Mouse (Mus musculus) MEL (cell line): ENCODE results near the gene Ubl4b. TPM values are rescaled to one million over a fixed set of nuclear protein-coding genes. Genes with fewer than 3 reads are reported as not detected.
A peak's percentile ranks its signal among the peaks of the same experiment; 100 is the strongest.

Experiments
- DNase-seq: peaks from one replicate; pipeline ENCODE4 v3.0.0; 2011; ENCODE audit warnings: low read depth, low spot score
- H3K27ac ChIP-seq: 2 replicates; pipeline ENCODE4 v1.5.1; 2012; ENCODE audit warnings: low read depth, mild to moderate bottlenecking, control low read depth, low read length, moderate library complexity; ENCODE audit not compliant: control insufficient read depth
- H3K27me3 ChIP-seq, 2 experiments: fragments of 150-350 bp in 1 of 2; sonication (generic) in 1 of 2; 2 replicates each; pipeline ENCODE4 v1.6.1; 2012; ENCODE audit warnings: low read length in 2 of 2, mild to moderate bottlenecking in 2 of 2, improper control_type of control experiment in 1 of 2, moderate library complexity in 1 of 2; ENCODE audit not compliant: insufficient read depth in 2 of 2, control insufficient read depth in 1 of 2
- H3K36me3 ChIP-seq, 2 experiments: 2 replicates each; pipeline ENCODE4 v1.6.1; 2012 to 2014; ENCODE audit warnings: low read length in 2 of 2, improper control_type of control experiment in 1 of 2, inconsistent platforms in 1 of 2, mild to moderate bottlenecking in 1 of 2; ENCODE audit not compliant: insufficient read depth in 2 of 2, control insufficient read depth in 1 of 2
- H3K4me1 ChIP-seq, 2 experiments: fragments of 150-350 bp in 1 of 2; sonication (generic) in 1 of 2; 2 replicates each; pipeline ENCODE4 v1.6.1; 2012; ENCODE audit warnings: low read length in 2 of 2, improper control_type of control experiment in 1 of 2, mild to moderate bottlenecking in 1 of 2; ENCODE audit not compliant: insufficient read depth in 2 of 2, control insufficient read depth in 1 of 2
- H3K4me3 ChIP-seq, 2 experiments: fragments of 150-350 bp in 1 of 2; sonication (generic) in 1 of 2; 2 replicates each; pipeline ENCODE4 v1.5.1; 2012; ENCODE audit warnings: low read depth in 2 of 2, low read length in 2 of 2, mild to moderate bottlenecking in 2 of 2, moderate library complexity in 2 of 2, control low read depth in 1 of 2, improper control_type of control experiment in 1 of 2; ENCODE audit not compliant: control insufficient read depth in 1 of 2, insufficient read depth in 1 of 2
- H3K79me2 ChIP-seq: 2 replicates; pipeline ENCODE4 v1.6.1; 2012; ENCODE audit warnings: mild to moderate bottlenecking, low read length, moderate library complexity; ENCODE audit not compliant: control insufficient read depth, poor library complexity, insufficient read depth
- H3K9ac ChIP-seq: 2 replicates; pipeline ENCODE4 v1.6.1; 2012; ENCODE audit warnings: low read depth, mild to moderate bottlenecking, control low read depth, low read length, moderate library complexity; ENCODE audit not compliant: control insufficient read depth, poor library complexity, severe bottlenecking
- H3K9me3 ChIP-seq: fragments of 150-350 bp; sonication (generic); replicated peaks from 2 replicates; pipeline ENCODE4 v1.6.1; 2012; ENCODE audit warnings: mild to moderate bottlenecking, low read length, improper control_type of control experiment, moderate library complexity; ENCODE audit not compliant: insufficient read depth
- BHLHE40 ChIP-seq: IDR thresholded peaks from 2 replicates; pipeline ENCODE4 v1.6.1; 2012; ENCODE audit warnings: low read depth, mild to moderate bottlenecking, inconsistent platforms, low read length, improper control_type of control experiment, borderline replicate concordance
- CHD1 ChIP-seq: IDR thresholded peaks from 2 replicates; pipeline ENCODE4 v1.6.1; 2012; ENCODE audit warnings: low read depth, mild to moderate bottlenecking, inconsistent platforms, low read length, improper control_type of control experiment
- CTCF ChIP-seq, 3 experiments: IDR thresholded peaks in 2 of 3; conservative IDR thresholded peaks in 1 of 3; 2 replicates each; pipeline ENCODE4 v1.5.1; 2011 to 2012; ENCODE audit warnings: low read length in 3 of 3, low read depth in 2 of 3, mild to moderate bottlenecking in 2 of 3, improper control_type of control experiment in 1 of 3, inconsistent platforms in 1 of 3, mixed read lengths in 1 of 3, moderate library complexity in 1 of 3; ENCODE audit not compliant: control insufficient read depth in 1 of 3, insufficient read depth in 1 of 3, poor library complexity in 1 of 3, severe bottlenecking in 1 of 3
- ELF1 ChIP-seq: IDR thresholded peaks from 2 replicates; pipeline ENCODE4 v1.6.1; 2014; ENCODE audit warnings: low read depth, mild to moderate bottlenecking, inconsistent platforms, low read length, improper control_type of control experiment, moderate library complexity
- EP300 ChIP-seq, 2 experiments: IDR thresholded peaks; 2 replicates each; pipeline ENCODE4 v1.6.1; 2011; ENCODE audit warnings: improper control_type of control experiment in 2 of 2, low read length in 2 of 2, low read depth in 1 of 2, mild to moderate bottlenecking in 1 of 2
- GABPA ChIP-seq: IDR thresholded peaks from 2 replicates; pipeline ENCODE4 v1.6.1; 2012; ENCODE audit warnings: low read depth, mild to moderate bottlenecking, inconsistent platforms, low read length, improper control_type of control experiment, moderate library complexity
- GATA1 ChIP-seq: IDR thresholded peaks from 2 replicates; pipeline ENCODE4 v1.6.1; 2011; ENCODE audit warnings: low read depth, low read length, improper control_type of control experiment
- JUND ChIP-seq: IDR thresholded peaks from 2 replicates; pipeline ENCODE4 v1.6.1; 2011; ENCODE audit warnings: low read depth, mild to moderate bottlenecking, improper control_type of control experiment, low read length
- MAFK ChIP-seq: IDR thresholded peaks from 2 replicates; pipeline ENCODE4 v1.6.1; 2011; ENCODE audit warnings: low read depth, mild to moderate bottlenecking, low read length, improper control_type of control experiment, borderline replicate concordance
- MAX ChIP-seq: IDR thresholded peaks from 2 replicates; pipeline ENCODE4 v1.6.1; 2011; ENCODE audit warnings: low read length, improper control_type of control experiment
- MAZ ChIP-seq: IDR thresholded peaks from 2 replicates; pipeline ENCODE4 v1.6.1; 2012; ENCODE audit warnings: low read depth, mild to moderate bottlenecking, inconsistent platforms, low read length, improper control_type of control experiment
- MEF2A ChIP-seq: IDR thresholded peaks from 2 replicates; pipeline ENCODE4 v1.6.1; 2014; ENCODE audit warnings: low read depth, mild to moderate bottlenecking, inconsistent platforms, low read length, improper control_type of control experiment; ENCODE audit not compliant: poor library complexity, insufficient replicate concordance, severe bottlenecking; ENCODE audit errors: extremely low read depth
- NRF1 ChIP-seq: IDR thresholded peaks from 2 replicates; pipeline ENCODE4 v1.6.1; 2014; ENCODE audit warnings: low read depth, mild to moderate bottlenecking, inconsistent platforms, low read length, improper control_type of control experiment, moderate library complexity; ENCODE audit not compliant: poor library complexity, insufficient read depth, severe bottlenecking
- POLR2A ChIP-seq, 2 experiments: IDR thresholded peaks; 2 replicates each; pipeline ENCODE4 v1.6.1; 2011 to 2012; ENCODE audit warnings: low read length in 2 of 2, mild to moderate bottlenecking in 2 of 2, control low read depth in 1 of 2, improper control_type of control experiment in 1 of 2, low read depth in 1 of 2, moderate library complexity in 1 of 2; ENCODE audit not compliant: control insufficient read depth in 1 of 2, insufficient read depth in 1 of 2, poor library complexity in 1 of 2
- POLR2AphosphoS5 ChIP-seq: IDR thresholded peaks from 2 replicates; pipeline ENCODE4 v1.6.1; 2012; ENCODE audit warnings: low read depth, borderline replicate concordance, mild to moderate bottlenecking, inconsistent platforms, low read length, moderate library complexity, mixed read lengths
- RAD21 ChIP-seq: IDR thresholded peaks from 2 replicates; pipeline ENCODE4 v1.6.1; 2011; ENCODE audit warnings: mild to moderate bottlenecking, low read depth, low read length, improper control_type of control experiment
- SMC3 ChIP-seq: IDR thresholded peaks from 2 replicates; pipeline ENCODE4 v1.6.1; 2011; ENCODE audit warnings: low read depth, low read length, improper control_type of control experiment
- TAL1 ChIP-seq: IDR thresholded peaks from 2 replicates; pipeline ENCODE4 v1.6.1; 2012; ENCODE audit warnings: mild to moderate bottlenecking, inconsistent platforms, low read length, moderate library complexity, mixed read lengths
- TBP ChIP-seq: IDR thresholded peaks from 2 replicates; pipeline ENCODE4 v1.8.0; 2011; ENCODE audit warnings: low read depth, low read length, improper control_type of control experiment
- TCF12 ChIP-seq: IDR thresholded peaks from 2 replicates; pipeline ENCODE4 v1.6.1; 2014; ENCODE audit warnings: low read depth, mild to moderate bottlenecking, inconsistent platforms, low read length, improper control_type of control experiment, moderate library complexity
- USF1 ChIP-seq: IDR thresholded peaks from 2 replicates; pipeline ENCODE4 v1.6.1; 2014; ENCODE audit warnings: low read depth, mild to moderate bottlenecking, inconsistent platforms, low read length, improper control_type of control experiment, moderate library complexity
- ZC3H11A ChIP-seq: IDR thresholded peaks from 2 replicates; pipeline ENCODE4 v1.6.1; 2012; ENCODE audit warnings: low read depth, mild to moderate bottlenecking, inconsistent platforms, low read length, improper control_type of control experiment
- ZKSCAN1 ChIP-seq: IDR thresholded peaks from 2 replicates; pipeline ENCODE4 v1.6.1; 2012; ENCODE audit warnings: low read depth, mild to moderate bottlenecking, inconsistent platforms, low read length, improper control_type of control experiment, moderate library complexity
- ZNF384 ChIP-seq: IDR thresholded peaks from 2 replicates; pipeline ENCODE4 v1.6.1; 2012; ENCODE audit warnings: low read depth, mild to moderate bottlenecking, inconsistent platforms, low read length, improper control_type of control experiment
- polyA plus RNA-seq, 2 experiments: library from polyadenylated mRNA; stranded (reverse) in 1 of 2; unstranded in 1 of 2; fragments of >175 nt in 1 of 2; fragments of >200 nt in 1 of 2; gene quantifications; 2 replicates each; pipeline versions ENCODE4 v1.2.1 to v1.2.4; 2012; ENCODE audit warnings: low replicate concordance in 2 of 2, low read depth in 1 of 2; ENCODE audit not compliant: insufficient read length in 2 of 2, insufficient read depth in 1 of 2, missing spikeins in 1 of 2
- total RNA-seq: library from RNA; depleted of rRNA; stranded (reverse); fragments of 300-350 nt; gene quantifications from 2 replicates; pipeline ENCODE4 v1.2.3, GENCODE M21; 2012

The Ubl4b gene
- total and polyA plus RNA-seq, 3 experiments: not detected

DNA sequence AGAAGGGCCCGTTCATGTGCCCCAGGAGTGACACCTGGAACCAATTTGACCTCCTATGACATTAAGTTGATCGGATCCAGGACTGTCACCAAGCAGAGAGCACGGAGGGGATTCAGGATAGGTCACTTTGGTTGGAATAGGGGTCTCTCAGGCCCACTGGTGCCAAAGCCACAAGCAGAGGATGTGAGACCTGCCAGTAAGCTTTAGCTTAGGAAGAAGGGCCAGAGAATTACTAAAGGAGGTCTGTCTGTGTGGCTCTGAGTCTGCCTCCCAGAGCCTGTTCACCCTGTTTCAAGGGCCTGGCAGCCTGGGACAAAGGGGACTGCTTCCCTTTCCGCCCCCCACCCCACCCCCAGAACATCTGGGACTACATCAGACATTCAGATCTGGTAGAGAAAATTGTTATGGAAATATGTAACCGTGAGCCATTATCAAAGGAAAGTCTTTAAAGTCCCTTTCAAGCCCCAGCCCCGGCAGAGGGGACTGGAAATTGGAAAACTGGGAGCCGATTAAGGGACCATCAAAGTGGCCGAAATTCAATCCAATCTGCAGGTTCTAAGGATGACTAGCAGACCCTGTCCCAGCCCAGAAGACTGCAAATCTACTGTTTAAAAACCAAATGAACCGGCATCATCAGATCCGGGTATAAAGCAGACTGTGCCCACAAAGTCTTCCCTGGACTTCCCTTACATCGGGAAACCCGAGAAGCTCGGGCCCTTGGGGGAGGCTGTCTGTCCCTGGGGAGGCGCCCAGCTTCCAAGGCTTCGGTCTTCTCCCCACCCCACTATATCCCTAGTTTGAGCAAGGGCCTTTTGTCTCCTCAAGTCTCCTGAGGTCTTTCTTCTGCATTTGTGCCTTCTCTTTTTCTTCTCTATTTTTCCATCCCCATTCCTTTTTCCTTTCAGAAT is 26.5 kb upstream of the Ubl4b start:
- DNase-seq: no peak
- Histone ChIP-seq H3K79me2 (no peaks in the 10 kb centered on the region), H3K27me3 (peaks cover 7 to 20% of the 10 kb centered on the region in 2 experiments), H3K9ac (no peak overlapping the region), H3K36me3 (no peaks in the 10 kb centered on the region), H3K4me1 (no peaks in the 10 kb centered on the region), H3K4me3 (no peak overlapping the region), H3K9me3 (no peaks in the 10 kb centered on the region), H3K27ac (no peak overlapping the region)
- TF ChIP-seq MAX (no peak), JUND (no peak), ZC3H11A (no peak), TCF12 (no peak), NRF1 (no peak)

DNA sequence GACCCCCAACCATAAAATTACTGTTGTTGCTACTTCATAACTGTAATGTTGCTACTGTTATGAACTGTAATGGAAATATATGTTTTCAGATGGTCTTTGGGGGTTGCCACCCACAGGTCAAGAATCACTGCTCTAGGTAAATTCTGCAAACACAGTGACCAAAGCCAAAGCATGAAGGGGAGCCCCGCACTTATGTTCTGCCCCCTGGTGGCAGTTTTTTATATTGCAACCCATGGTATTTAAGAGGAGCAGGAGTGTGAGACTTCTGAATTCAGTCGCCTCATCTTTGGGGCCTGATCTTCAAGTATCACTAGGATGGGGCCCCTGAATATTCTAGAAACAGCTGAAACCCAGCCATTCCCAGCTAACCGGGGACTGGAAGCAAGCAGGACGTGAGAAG is 24.6 kb upstream of the Ubl4b start:
- peaks cover 0 to 14% of the 10 kb centered on the region in 2 experiments; a peak in 3 of 4 replicates for H3K27me3 ChIP-seq
- TF ChIP-seq SMC3 (peak; percentile 74), CTCF (IDR thresholded peaks at IDR 0.05 in 2 of 3, conservative IDR thresholded peaks at IDR 0.05 in 1 of 3; ENCODE audit: control insufficient read depth in 1 of 3, insufficient read depth in 1 of 3, low read depth in 2 of 3, low read length in 3 of 3, poor library complexity in 1 of 3, severe bottlenecking in 1 of 3) (peak; percentile 69 to 79 (median 71)), EP300 (IDR thresholded peaks at IDR 0.05; ENCODE audit: low read depth in 1 of 2, low read length in 2 of 2) (no peak), RAD21 (peak; percentile 29)
- peak; percentile 59 for DNase-seq

DNA sequence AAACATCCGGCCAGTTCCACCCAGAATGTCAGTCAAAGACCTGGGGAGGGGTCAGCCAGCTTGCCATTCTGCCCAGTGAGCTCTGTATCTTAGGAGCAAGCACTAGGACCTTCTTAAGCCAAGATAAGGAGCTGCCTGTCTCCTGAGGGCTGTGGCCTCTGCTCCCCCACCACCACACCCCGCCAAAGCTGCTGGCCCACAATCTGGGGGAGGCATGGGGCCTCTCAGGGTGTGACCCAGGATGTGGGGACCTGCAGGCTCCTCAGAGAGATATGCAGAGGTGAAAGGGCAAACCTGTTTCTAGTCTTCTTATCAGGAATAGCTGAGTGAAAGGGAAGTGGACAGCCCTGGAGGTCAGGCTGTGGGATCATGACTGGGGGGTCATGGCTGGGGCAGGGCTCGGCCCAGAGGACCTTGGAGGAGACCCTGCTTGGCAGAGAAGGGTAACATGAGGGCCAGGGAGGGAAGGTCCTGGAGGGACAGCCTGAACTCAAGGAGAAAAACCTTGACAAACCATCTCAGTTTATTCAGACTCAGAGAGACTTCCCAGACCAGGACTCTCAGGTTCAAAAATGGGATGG is 23.0 kb upstream of the Ubl4b start:
- peak; percentile 6 for DNase-seq
- H3K9me3 ChIP-seq: no peaks in the 10 kb centered on the region
- H3K36me3 ChIP-seq: no peaks in the 10 kb centered on the region
- no peak overlapping the region for H3K4me3 ChIP-seq
- no peak overlapping the region for H3K27ac ChIP-seq
- H3K27me3 ChIP-seq: peaks cover 0 to 11% of the 10 kb centered on the region in 2 experiments; a peak in 2 of 4 replicates
- no peak overlapping the region for H3K9ac ChIP-seq
- H3K79me2 ChIP-seq: no peaks in the 10 kb centered on the region
- H3K4me1 ChIP-seq: no peaks in the 10 kb centered on the region
- TF ChIP-seq POLR2AphosphoS5: no peak
- TF ChIP-seq ZNF384: no peak
- TF ChIP-seq BHLHE40: no peak
- no peak for TF ChIP-seq USF1
- no peak for TF ChIP-seq TBP
- no peak for TF ChIP-seq MAZ
- no peak for TF ChIP-seq GATA1
- TF ChIP-seq ZKSCAN1: no peak
- TF ChIP-seq MEF2A: no peak
- no peak for TF ChIP-seq TAL1
- no peak for TF ChIP-seq MAFK
- TF ChIP-seq SMC3: no peak
- TF ChIP-seq GABPA: no peak
- TF ChIP-seq CHD1: no peak
- no peak for TF ChIP-seq ZC3H11A
- no peak for TF ChIP-seq POLR2A (IDR thresholded peaks at IDR 0.05; ENCODE audit: control insufficient read depth in 1 of 2, insufficient read depth in 1 of 2, low read depth in 1 of 2, low read length in 2 of 2, poor library complexity in 1 of 2)
- no peak for TF ChIP-seq ELF1

More for the DNA sequence above, 24.6 kb upstream of the Ubl4b start:
- Histone ChIP-seq H3K9ac (no peak overlapping the region), H3K4me1 (no peaks in the 10 kb centered on the region), H3K4me3 (no peak overlapping the region), H3K79me2 (no peaks in the 10 kb centered on the region), H3K9me3 (no peaks in the 10 kb centered on the region), H3K36me3 (no peaks in the 10 kb centered on the region), H3K27ac (no peak overlapping the region)
